ENCODE assay signal across 16 mouse cellular contexts in the genomic region with DNA sequence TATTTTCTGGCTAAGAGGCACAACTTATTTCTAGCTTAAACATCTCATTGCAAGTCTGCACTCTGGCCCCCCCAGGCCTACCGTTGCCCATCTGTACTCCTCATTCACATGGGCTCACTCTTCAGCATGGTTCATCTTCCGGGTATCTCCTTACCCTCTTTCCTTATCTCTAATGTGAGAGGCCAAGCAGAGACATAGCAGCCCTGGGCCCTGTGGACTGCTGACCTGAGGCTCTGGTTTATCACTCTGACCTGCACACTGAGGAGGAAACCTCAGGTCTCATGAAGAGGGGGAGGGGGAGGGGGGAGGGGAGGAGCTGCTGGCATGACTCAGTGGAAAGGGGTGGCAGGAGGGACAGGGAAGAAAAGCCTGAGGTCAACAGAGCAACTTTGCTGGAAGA.
"Had no signal": no experiment of that assay in that cellular context is flagged by ENCODE, and none has a peak within 500 bp of the region (broad histone marks: within the 10 kb centered on the region; RNA-seq: fewer than 3 reads in every experiment).

No protein-coding gene starts in this region.

- H3K27ac ChIP-seq: neural tube, embryonic 15.5 days; stomach, embryonic 15.5 days; stomach, postnatal 0 days had no signal

- H3K36me3 ChIP-seq: neural tube, embryonic 13.5 days; neural tube, embryonic 15.5 days; stomach, embryonic 15.5 days had no signal

- H3K27me3 ChIP-seq: neural tube, embryonic 13.5 days; neural tube, embryonic 15.5 days; stomach, embryonic 15.5 days had no signal

- H3K9ac ChIP-seq: neural tube, embryonic 13.5 days; neural tube, embryonic 15.5 days; stomach, embryonic 15.5 days had no signal

- H3K4me1 ChIP-seq: stomach, embryonic 15.5 days had no signal

- DNase-seq: retina, postnatal 1 day; right cerebral cortex, adult 18-20 months; right cerebral cortex, postnatal 14 days; right cerebral cortex, postnatal 25 days; right cerebral cortex, postnatal 4 days; spleen, adult 18-20 months; thymus, adult 18-20 months; thymus, adult 2 months; thymus, postnatal 14 days; thymus, postnatal 25 days; thymus, postnatal 36 days; thymus, postnatal 4 days had no signal

- H3K4me2 ChIP-seq: neural tube, embryonic 13.5 days; neural tube, embryonic 15.5 days; stomach, embryonic 15.5 days had no signal

- H3K4me3 ChIP-seq: neural tube, embryonic 13.5 days; neural tube, embryonic 15.5 days; stomach, embryonic 15.5 days had no signal

- H3K9me3 ChIP-seq: neural tube, embryonic 13.5 days; neural tube, embryonic 15.5 days; stomach, embryonic 15.5 days had no signal
